Mouse (Mus musculus) left cerebral cortex, postnatal 36 days (tissue): Measurements from ENCODE around the gene Ppp4r1. TPM values are rescaled to one million over a fixed set of nuclear protein-coding genes. Genes with fewer than 3 reads are reported as not detected.

Source experiments
- DNase-seq, 2 experiments: peaks; one replicate each; pipeline ENCODE4 v3.0.0; 2021 to 2022; ENCODE audit warnings: low spot score in 2 of 2, mixed read lengths in 1 of 2
- intact Hi-C: fragments of 180-260 bp; cut with DNase I; formaldehyde crosslinking; loops from one replicate; pipeline ENCODE4 v1.15.1; 2025
- total RNA-seq, 2 experiments: library from RNA; stranded (reverse); gene quantifications; 2 replicates each; pipeline ENCODE4 v1.2.3; 2021

Ppp4r1 gene
- 10 to 100 TPM; 37.4 to 64.8 TPM for total RNA-seq

DNA sequence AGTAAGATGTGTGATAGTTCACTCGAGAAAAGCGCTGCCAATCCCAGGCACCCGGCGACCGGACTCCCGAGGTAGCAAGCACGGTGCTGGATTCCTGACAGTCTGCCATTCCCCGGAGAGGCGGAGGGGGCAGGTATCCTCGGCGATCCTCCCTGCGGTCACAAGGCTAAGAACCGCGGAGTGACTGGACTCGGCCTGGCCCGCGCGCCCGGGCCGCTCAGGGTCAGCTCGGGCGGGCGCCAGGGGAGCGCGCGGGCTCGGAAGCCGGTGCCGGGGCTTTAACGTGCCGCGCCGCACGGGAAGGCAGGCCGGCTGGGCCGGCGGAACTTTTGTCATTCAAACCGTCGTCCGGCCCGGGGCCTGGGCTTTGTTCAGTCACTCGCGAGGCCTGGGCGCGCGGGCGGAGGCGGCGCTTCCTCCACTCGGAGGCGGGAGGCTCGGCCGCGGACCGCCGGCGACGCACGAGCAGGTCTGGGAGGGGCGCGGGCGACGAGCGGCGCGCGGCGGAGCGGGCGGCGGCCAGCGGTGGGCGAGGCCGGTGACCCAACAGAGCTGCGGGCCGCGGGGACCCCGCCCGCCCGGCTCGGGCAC lies at the start of gene Ppp4r1:
Ppp4r1 (plus strand) TSS at position 23 of the 591 bp plus-strand sequence.
- intact Hi-C loops, result loop anchor here (5.0 kb wide), 1 partner anchor 170 kb away; the partner anchor contains the start of gene Vapa
- peak; percentile 81 to 87 for DNase-seq

DNA sequence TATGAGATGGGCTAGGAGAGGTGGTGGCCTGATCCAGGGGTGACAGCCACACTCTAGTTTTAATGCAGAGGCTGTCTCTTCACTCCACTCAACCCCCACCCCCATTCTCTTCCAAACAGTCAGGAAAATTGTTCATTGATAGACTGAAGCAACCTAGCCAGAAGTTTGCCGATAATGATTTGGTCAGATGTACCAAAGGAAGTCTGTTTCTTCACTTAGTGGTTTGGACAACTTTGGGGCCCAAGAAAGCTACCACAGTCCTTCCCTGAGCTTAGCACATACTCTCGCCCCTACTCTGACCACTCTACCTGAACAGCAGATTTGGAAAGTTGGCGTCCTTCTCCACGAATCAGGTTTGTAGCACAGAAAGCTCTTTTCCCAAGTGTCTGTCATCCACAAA lies 49.7 kb upstream of the Ppp4r1 start:
- intact Hi-C loops, result no loop called here
- no peak for DNase-seq

DNA sequence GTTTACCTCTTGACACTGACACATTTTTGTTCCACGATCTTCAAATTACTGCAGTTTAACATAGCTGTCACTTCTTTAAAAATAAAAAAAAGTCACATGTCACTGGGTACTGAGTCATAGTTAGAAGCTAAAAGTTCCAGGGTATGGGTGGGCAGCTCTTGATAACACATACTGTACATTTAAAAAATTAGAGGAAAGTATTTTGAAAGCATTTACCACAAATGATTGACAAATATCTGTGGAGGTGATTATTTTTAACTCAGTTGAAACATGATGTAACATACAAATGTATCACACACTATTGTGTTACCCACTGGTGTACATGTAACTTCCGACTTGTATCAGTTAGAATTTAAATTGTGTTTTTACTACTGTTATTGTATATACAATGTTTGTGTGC lies 47.3 kb upstream of the Ppp4r1 start:
- intact Hi-C loops, result no loop called here
- no peak for DNase-seq

DNA sequence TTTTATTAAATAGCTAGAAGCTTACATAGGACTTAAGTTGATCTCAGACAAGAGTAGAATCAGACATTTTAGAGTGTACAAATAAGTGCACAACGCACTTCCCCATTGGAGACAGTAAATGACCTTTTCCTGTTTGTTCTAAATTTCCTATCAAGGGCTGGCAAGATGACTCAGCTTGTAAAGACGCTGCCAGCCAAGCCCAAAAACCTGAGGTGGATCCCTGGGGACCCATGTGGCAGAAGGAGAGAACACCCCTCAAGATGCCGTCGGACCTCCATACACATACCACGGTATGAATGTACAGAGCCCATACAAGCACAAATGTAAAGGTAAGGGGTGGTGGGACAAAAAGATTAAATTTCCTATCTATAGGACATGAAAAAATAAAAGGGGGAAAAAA lies 45.2 kb upstream of the Ppp4r1 start:
- DNase-seq, result no peak
- intact Hi-C loops, result no loop called here

DNA sequence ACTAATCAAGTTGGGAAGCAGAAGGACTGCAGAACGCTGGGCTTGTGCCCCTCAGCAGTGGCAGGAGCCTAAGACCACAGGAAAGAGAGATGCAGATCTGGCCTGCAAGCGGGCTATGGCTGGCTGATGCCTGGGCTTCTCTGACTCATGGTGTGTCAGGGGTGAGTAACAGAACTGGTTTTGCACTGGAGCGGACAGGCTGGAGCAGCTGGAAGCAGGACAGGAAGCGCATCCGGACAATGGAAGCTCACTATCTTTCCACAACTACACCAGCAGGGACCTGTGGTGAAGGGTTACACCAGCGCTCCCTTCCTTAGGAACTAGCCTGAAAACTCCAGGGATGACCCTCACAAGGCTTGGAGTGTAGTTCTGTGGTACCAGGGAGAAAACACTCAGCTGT lies 44.8 kb upstream of the Ppp4r1 start:
- intact Hi-C loops, result no loop called here
- no peak for DNase-seq

DNA sequence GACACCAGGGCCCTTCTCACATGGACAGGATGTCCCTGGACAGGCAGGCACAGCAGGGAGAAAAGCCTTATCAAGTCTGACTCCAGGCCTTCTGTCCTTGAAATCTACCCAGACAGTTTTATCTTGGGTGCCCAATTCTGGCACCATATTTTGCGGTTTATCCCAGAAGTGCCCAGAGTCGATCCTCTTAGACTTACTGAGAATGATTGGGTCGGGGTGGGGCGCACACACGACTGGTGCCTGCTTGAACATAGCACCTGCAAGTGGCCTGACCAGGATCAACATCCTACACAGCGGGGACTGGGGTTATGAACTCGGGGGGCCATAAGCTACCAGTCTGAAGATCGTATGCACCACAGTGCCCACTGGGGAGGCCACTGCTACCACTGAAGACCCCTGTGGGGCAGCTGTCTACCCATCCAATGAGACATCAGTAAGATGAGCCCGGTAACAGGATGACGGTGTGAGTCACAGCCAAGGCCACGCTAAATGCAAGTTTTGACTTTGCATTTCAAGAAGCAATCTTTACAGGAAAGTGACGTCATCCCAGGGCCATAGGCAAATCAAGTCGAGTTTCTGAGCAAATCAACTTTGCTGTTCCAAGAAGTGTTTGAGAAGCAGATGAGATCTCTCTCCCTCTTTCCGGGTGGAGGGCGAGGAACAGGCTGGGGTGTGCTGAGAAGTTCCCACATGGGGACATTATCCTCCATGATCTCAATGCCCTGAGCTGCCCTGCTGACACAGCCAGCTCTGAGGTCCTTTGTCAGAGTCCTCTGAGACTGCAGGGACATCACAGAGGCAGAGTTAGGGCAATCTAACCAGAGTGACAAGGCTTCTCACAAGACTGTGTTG lies 42.3 kb upstream of the Ppp4r1 start:
- DNase-seq, result no peak
- intact Hi-C loops, result no loop called here

DNA sequence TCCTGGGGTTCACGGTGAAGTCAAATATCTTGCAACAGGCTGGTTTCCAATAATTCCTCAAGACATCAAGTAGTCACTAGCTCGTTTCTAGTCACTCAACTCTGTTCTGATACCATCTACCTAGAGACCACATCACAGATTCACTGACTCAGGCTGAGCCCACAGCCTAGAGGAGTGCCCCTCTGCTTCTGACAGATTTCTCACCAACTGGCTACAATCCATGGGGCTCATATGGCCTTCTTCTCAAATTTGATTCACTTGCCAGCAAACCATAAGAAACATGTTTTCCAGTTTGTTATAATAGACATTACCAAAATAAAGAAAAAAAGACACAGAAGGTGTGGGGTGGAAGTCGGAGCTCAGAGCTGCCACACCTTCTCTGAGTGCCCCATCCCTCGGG lies 40.8 kb upstream of the Ppp4r1 start:
- intact Hi-C loops, result no loop called here
- no peak for DNase-seq

DNA sequence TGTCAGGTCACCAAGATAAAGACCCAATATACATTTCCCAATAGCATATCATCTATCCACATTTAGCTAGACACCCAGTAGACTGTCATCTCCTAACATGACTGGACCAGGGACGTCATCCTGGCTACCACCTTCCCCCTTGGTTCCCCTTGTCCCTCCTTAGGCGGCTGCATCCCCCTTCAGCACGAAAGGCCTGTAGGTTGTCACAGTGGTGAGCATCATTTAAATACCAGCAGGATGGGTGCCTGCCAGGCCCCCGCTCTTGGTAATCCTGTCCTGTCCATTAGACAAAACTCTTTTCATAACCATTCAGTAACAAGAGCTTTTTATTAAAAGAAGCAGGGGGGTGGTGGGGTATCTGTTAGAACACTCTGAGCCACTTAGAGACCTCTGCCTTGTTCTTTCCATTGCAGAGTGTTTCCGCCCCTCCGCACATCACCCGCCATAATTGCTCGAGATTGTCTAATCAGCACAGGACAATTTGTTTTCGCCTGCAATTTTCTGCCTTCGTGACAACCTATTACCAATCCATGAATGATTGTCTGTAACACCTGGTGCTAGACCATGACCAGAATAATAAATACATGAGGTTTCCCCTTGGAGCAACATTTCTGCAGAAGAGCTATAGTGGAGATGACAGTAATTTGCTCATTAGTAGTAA lies 40.0 kb upstream of the Ppp4r1 start:
- intact Hi-C loops, result no loop called here
- DNase-seq, result no peak

DNA sequence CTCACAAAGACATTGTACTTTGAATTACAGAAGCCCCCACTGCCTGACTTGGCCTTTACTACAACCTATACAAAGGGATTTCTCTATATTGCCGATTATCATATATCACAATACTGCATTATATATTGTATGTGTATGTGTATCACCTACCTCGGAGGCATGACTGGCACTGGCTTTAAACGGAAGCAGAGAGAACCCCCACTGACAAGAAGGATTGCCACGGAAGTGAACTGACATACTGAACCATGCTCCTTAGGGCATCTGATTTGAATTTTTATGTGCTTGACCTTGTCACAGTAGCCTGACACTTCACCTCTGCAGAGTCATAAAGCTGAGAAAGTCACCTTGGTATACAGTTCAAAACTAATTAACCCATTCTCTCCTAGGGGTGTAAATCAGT lies 39.4 kb upstream of the Ppp4r1 start:
- no peak for DNase-seq
- intact Hi-C loops, result no loop called here

DNA sequence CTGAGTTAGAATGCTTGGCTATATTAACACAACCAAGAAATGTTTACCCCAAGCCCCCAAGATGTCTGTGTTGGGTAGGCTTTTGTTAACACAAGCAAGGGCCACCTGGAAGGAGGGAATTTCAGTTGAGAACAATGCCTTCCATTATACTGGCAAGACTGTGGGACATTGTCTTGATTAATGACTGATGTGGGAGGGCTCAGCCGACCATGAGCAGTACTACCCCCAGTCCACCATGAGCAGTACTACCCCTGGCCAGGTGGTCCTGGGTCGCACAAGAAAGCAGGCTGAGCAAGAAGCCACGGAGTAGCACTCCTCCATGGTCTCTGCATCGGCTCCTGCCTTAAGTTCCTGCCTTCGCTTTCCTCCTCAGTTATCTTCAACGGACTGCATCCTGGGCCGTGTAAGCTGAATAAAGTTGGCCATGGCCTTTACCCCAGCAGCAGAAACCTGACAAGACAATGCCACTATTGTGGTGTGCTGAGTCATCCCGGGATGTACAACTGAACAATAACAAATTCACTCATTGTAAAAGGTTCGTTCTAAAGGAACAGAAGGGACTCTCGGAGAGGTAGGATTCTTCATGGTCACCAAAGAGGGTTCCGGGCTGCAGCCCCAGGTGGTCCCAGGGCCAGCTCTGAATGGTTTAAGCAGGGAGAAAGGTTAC lies 38.6 kb upstream of the Ppp4r1 start:
- intact Hi-C loops, result no loop called here
- DNase-seq, result no peak

DNA sequence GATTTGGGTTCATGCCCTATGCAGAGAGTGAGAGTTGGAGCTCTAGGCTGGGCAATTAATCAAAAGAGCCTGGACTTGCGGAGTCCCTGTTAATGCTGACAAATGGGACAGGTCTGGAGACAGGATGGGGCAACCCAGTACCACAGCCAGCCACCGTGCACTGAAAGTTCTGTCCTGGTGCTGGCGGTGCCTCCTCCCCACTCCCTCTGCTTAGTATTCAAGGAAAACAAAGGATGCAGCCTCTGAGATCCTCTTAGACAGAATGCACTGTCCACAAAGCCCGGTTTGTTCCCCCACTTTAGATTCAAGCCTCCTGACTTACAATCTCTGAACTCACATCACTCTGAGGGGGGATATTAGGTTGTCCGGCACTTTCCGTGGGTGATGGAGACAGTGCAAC lies 36.1 kb upstream of the Ppp4r1 start:
- intact Hi-C loops, result no loop called here
- no peak for DNase-seq

DNA sequence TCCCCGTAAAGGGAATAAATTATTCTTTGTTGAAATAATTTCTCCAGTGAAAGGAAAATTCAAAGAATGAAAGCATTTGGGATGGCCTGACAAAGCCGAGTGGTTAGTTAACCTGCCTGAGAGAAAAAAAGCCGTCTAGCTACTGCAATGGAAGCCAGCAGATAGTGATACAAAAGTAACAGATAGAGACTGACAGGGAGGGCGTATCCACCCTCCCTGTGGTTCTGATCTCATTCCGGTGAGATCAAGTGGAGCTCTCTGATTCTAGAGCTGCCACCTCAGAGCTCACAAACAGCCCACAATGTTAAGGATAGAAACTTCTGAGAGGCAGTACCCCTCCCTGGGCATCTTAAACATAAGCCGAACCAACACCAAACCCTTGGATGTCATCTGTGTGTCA lies 33.4 kb upstream of the Ppp4r1 start:
- DNase-seq, result no peak
- intact Hi-C loops, result no loop called here

DNA sequence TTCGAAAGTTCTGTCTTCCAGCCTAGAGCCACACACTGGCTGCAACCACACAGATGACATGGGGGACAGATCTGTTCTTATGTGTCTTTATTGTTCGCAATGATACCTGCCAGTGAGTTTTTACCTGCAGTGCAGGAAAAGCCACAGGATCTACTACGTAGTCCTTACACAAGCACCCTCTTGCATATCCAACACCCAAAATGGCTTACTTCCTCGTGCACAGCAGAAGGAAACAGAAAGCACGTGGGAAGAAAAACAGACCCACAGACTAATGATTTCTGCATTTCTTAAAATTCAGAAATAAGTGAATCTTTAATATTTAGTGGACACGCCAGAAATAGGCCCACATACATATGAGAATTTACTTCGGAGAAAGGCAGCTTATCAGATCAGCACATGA lies 32.6 kb upstream of the Ppp4r1 start:
- intact Hi-C loops, result no loop called here
- no peak for DNase-seq

DNA sequence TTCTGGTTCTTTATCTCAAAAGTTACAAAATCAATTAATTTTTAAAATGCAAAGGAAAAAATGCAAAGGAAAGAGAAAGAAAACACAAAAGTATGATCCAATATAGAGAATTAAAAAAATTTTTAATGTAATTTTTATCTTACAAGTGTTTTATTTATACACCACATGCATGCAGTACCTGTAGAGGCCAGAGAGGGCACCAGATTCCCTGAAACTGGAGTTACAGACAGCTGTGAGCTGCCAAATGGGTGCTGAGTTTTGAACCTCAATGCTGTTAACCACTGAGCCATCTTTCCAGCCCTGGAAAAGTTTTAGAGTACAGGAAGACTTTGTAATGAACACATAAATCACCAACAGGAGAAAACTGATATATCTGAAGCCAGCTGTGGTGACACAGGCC lies 32.1 kb upstream of the Ppp4r1 start:
- intact Hi-C loops, result no loop called here
- no peak for DNase-seq

DNA sequence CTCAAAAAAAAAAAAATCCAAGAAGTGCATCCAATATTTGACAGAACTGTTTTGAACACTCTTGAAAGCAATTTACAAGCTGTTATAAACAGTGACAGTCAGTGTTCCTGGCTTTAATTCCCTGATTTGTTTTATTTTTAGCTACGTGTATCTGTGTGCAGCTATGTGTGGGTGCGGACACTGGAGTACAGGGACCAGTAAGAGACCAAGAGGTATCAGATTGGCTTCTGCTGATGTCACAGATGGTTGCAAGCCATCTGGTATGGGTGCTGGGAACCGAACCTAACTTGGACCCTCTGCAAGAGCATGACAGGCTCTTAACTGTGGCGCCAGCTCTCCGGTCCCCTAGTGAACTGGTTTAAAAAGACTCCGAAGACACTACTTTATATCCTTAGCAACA lies 29.2 kb upstream of the Ppp4r1 start:
- intact Hi-C loops, result no loop called here
- no peak for DNase-seq

DNA sequence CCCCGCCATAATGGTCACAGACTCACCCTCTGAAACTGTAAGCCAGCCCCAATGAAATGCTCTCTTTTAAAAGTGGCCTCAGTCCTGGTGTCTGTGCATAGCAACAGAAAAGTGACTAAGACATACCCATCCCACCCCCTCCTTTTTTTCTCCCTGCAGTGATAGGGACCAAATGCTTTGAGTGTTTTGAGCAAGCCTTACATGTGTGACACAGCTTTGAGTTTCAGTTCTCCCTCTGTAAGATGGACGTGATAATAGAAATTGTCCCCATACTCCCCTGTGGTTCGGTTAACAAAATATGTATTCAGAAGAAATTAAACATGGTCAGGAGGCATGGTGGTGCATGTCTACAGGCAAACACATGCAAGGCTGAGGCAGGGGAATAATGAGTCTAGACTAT lies 26.5 kb upstream of the Ppp4r1 start:
- intact Hi-C loops, result no loop called here
- no peak for DNase-seq

DNA sequence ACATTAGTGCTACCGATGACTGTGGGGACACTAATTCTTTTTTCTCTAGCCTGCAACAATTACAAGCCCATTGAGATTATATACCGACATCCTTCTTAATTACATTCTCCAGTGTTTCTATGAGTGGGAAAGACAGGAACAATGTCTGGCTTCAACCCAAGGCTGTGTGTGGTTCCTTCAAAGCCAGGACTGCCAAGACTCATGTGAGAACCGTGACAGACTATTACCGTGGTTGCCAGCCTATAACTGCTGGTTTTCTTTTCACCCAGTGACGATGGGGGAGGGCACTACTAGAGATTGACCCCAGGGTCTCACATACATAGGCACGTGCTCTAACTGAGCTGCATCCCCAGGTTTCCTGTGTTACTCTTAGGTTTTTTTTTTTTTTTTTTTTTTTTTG lies 25.2 kb upstream of the Ppp4r1 start:
- no peak for DNase-seq
- intact Hi-C loops, result no loop called here

DNA sequence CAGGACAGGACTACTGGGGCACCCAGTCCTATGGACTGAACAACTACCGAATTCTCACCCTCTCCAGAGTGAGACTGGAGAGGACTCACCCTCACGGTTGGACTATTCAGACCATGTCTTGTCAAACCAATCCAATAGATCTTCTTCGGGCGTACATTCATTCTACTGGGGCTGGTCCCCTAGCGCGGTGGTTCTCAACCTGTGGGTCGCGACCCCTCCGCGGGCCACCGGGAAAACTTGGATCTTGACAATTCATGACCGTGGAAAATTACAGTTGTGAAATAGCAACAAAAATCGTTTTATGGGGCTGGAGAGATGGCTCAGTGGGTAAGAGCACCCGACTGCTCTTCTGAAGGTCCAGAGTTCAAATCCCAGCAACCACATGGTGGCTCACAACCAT lies 19.2 kb upstream of the Ppp4r1 start:
- intact Hi-C loops, result no loop called here
- DNase-seq, result no peak

DNA sequence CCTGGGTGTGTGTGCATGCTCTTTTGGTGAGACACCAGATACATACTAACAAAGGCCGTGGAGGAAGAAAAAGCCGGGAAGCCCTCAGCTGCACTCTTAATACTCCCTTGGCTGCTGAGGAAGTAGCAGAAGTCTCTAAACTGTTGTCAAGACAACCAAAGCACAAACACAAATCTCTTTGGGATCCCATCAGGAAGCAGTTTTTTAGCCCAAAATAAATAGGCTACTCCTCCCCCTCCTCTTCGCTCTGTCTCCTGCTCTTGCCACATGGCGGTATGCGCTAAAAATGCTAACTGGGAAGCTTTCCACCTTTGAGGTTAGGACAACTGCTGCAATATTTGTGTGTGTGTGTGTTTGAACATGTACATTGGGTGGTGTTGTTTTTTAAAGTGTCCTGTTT lies 13.9 kb upstream of the Ppp4r1 start:
- intact Hi-C loops, result no loop called here
- peak; percentile 47 to 53 for DNase-seq
